Mouse (Mus musculus) ovary, adult 18-20 months (tissue): Measurements from ENCODE around the gene Gje1.

Source experiments
- DNase-seq: peaks from one replicate; pipeline ENCODE4 v3.0.0; 2022; ENCODE audit warnings: low spot score, mixed read lengths

The Gje1 gene

GRCm38 (mm10) chr10:14718114-14718513 lies at the start of gene Gje1:
TSS of gene Gje1 (minus strand) at chr10:14718214.
- no peak for DNase-seq

- DNase-seq: no peak
These were observed 42.6 kb upstream of the Gje1 start for GRCm38 (mm10) chr10:14760618-14761017.

GRCm38 (mm10) chr10:14759665-14760558 lies 41.9 kb upstream of the Gje1 start:
- no peak for DNase-seq

DNA sequence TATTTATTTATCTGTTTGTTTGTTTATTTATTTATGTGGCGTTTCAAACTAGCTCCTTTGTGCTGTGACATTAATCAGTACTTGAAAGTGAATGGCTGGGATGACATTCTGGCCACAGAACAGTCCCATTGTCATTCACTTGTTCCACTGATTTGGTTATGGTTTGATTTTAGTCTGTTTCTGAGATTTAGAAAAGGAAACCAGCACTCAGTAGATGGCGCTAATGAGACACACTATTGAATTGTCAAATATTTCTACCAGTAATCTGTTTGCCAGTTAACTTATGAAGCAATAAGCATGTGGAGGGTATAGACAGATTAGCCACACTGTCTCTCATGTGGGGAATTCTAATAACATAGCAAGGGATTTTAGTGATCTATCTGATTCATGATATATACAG lies 16.3 kb upstream of the Gje1 start:
- no peak for DNase-seq

DNA sequence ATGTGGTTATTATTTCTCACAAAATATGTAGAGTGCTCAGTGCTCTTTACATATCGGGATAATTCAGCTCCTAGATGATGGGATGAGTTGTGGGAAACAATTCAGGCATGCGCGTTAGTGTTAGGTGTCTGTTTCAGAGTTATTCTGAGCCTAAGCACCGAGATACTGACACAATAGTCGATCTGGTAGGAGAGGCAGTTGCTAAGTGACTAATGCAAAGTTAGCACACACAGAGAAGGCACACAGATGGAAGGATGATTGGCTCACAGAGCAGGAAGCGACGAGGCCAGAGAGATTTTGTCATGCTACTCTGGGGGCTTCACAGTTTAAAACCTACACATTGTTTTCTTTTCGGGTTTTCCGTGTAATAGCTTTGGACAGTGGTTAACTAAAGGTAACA lies 7.7 kb upstream of the Gje1 start:
- no peak for DNase-seq

GRCm38 (mm10) chr10:14705072-14706066 lies 12.6 kb downstream of the Gje1 start, which contains the start of the genes Vta1 and Nmbr:
TSS of gene Vta1 (minus strand) at chr10:14705560.
TSS of gene Nmbr (plus strand) at chr10:14705591.
- DNase-seq: peak; percentile 95

DNA sequence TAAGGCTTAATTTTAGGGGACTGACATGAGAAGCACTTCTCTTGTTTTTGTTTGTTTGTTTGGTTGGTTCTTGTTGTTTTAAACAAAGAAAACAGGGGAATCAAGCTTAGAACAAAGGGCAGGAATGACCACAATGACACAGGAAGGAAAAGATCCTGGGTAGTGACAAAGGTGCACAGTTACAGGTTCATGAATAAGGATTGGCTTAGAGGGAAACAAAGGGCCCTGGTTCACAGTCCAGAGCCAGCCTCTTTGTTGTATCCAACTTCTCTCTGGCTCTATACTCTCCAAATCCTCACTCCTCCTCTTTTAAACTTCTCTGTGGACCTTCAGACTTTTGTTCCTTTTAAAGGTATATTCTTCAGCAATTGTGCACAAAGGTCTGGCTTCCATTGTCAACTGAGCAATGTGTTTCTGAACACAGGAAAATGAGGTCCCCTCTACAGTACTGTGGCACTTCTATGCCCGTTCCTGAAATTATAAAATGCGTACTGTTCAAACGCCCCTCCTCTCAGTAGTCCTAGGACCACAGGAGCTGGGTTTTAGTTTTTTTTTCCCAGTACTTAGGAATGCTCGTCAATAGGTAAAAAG lies 14.1 kb downstream of the Gje1 start:
- no peak for DNase-seq

DNA sequence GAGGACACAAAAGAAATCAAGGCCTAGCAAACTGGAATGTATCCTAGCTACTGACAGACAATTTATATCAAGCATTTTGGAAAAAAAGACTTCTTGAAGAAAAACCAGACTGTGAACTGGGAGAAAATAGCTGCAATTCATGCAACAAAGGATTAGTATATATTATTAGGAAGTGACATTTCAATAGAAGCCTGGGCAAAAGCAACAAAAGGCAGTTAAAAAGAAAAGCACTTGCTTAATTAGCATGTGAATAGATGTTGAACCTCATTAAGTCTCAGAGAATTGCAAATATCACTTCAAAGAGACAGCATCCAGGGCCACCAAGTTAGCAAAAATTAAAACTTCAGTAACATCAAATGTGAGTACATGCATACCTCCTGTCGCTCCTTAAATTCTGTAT lies 14.8 kb downstream of the Gje1 start:
- no peak for DNase-seq

DNA sequence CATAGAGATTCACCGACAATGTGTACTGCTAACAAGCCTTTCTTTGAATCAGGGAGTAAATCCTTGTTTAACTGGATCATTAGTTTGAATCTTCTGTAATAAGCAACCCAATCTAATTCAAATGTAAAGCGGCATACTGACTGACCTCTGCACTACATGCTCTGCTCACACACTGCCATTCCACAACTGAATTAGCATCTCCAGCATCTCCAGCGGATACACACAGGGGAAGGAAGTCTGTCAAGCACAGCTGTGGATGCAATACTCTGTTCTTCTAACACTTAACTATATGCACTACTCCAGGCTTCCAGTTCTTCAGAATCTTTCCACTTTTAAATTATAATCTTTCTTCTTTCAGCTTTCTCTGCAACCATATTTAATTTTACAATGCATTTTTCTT lies 27.7 kb downstream of the Gje1 start:
- no peak for DNase-seq

- no peak for DNase-seq
These were observed 29.1 kb downstream of the Gje1 start for GRCm38 (mm10) chr10:14688785-14689442.

GRCm38 (mm10) chr10:14685663-14686062 lies 32.4 kb downstream of the Gje1 start:
- DNase-seq: no peak

DNA sequence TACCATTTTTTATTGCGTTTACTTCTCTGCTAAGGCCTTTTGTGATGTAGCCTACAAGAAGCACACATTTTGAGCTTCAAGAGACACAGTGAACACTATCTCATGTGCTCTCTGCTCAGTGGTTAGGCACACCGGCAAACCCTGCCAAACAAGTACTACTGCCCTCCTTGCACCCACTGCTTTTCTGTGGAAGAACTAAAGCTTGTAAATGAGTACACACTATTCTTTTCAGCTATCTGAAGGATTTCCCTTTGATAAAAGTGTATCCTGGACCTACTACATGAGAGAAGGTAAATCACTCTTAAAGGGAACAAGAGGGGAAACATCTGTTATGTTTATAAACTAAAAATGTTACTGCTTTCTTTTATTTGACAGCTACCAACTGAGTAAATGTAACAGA lies 51.9 kb downstream of the Gje1 start:
- no peak for DNase-seq
